ENCODE assay signal across 7 mouse cellular contexts in the genomic region with DNA sequence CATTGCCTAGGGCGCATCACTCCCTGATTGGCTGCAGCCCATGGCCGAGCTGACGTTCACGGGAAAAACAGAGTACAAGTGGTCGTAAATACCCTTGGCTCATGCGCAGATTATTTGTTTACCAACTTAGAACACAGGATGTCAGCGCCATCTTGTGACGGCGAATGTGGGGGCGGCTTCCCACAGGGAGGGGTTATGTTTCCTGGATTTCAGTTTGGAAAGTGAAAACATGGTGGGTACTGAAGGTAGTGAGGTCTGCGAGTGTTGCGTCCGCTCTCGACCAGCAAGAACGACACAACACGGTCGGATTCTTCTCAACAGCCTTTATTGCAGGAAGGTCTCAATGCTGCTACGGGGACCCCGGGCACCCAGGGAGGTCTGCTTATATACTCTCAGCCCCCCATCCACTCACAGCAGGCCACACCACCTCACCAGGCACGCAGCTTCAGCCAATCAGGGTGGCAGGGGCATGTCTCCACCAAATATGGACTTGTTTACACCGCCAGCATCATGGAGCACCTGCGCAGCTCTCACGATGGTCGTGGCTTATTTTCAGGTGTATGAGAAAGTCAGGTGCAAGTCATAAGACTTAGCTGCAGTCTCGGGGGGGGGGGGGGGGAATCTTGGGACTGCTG.
DNase-seq lines count a peak whose midpoint lies in the region; ATAC-seq lines count a peak whose summit lies in the region.
"Not testable (repeated sequence)": the region's sequence is repeated elsewhere in the genome, so short reads cannot be mapped to it uniquely, and the experiment has no call there.

No protein-coding gene starts in this region.

- H3K27ac ChIP-seq in intestine, embryonic 15.5 days; liver, embryonic 13.5 days: not testable (repeated sequence)

- not testable (repeated sequence) for H3K36me3 ChIP-seq in intestine, embryonic 15.5 days; liver, embryonic 13.5 days

- peak; percentile 43; the same call in 1 of the 2 replicates for ATAC-seq in intestine, embryonic 15.5 days
- ATAC-seq in liver, embryonic 13.5 days (ENCODE audit: low read depth): peak; percentile 63; the same call in 1 of the 2 replicates
- ATAC-seq in megakaryocyte-erythroid progenitor cell, adult 5-6 weeks (replicated peaks; ENCODE audit: low FRiP score, low TSS enrichment, poor library complexity, severe bottlenecking): peak; percentile 71; the same call in 1 of the 2 replicates

- not testable (repeated sequence) for H3K9me3 ChIP-seq in intestine, embryonic 15.5 days; liver, embryonic 13.5 days (replicated peaks)

- H3K4me3 ChIP-seq in intestine, embryonic 15.5 days (replicated peaks): not testable (repeated sequence)
- peak overlapping the region; percentile 27; the same call in 1 of the 2 replicates for H3K4me3 ChIP-seq in liver, embryonic 13.5 days (replicated peaks)

- not testable (repeated sequence) for H3K27me3 ChIP-seq in intestine, embryonic 15.5 days (replicated peaks)
- H3K27me3 ChIP-seq in liver, embryonic 13.5 days: peaks cover 11% of the 10 kb centered on the region

- peak; percentile 78 for DNase-seq in MN1 (ENCODE audit: low spot score)
- peak; percentile 30 for DNase-seq in embryo, embryonic 11.5 days (ENCODE audit: low read depth, low spot score)
- peak; percentile 73 for DNase-seq in heart, adult 11 months
- DNase-seq in liver, embryonic 13.5 days: not testable (repeated sequence)
- DNase-seq in retina, embryonic 14.5 days (ENCODE audit: low spot score): peak; percentile 35

- not testable (repeated sequence) for H3K4me2 ChIP-seq in intestine, embryonic 15.5 days (replicated peaks); liver, embryonic 13.5 days

- not testable (repeated sequence) for H3K9ac ChIP-seq in intestine, embryonic 15.5 days; liver, embryonic 13.5 days

- H3K4me1 ChIP-seq in intestine, embryonic 15.5 days (replicated peaks); liver, embryonic 13.5 days (replicated peaks): not testable (repeated sequence)

- WGBS in intestine, embryonic 15.5 days: 84% methylated on average over 20 of the region's 25 CpGs
- 72% methylated on average over 20 of the region's 25 CpGs for WGBS in liver, embryonic 13.5 days (ENCODE audit: insufficient replicate concordance)
